Mouse (Mus musculus) neural tube, embryonic 13.5 days (tissue): ENCODE results near the gene Sars. TPM values are rescaled to one million over a fixed set of nuclear protein-coding genes. Genes with fewer than 3 reads are reported as not detected.
A peak's percentile ranks its signal among the peaks of the same experiment; 100 is the strongest.

Source experiments
- ATAC-seq: fragments of 200-750 bp; cut with Nextera tagmentation; 2 replicates; pipeline ENCODE4 v1.8.0; 2017; ENCODE audit warnings: low read depth, mild to moderate bottlenecking, moderate TSS enrichment, moderate library complexity
- H3K27ac ChIP-seq: fragments of 300-500 bp; sonication (generic); replicated peaks from 2 replicates; pipeline ENCODE4 v1.5.1; 2015; ENCODE audit warnings: moderate library complexity, mild to moderate bottlenecking, inconsistent platforms
- H3K27me3 ChIP-seq: fragments of 300-500 bp; sonication (generic); 2 replicates; pipeline ENCODE4 v1.6.1; 2015; ENCODE audit warnings: mild to moderate bottlenecking, inconsistent platforms
- H3K36me3 ChIP-seq: fragments of 300-500 bp; sonication (generic); 2 replicates; pipeline ENCODE4 v1.6.1; 2015; ENCODE audit warnings: mild to moderate bottlenecking, inconsistent platforms
- H3K4me1 ChIP-seq: fragments of 300-500 bp; sonication (generic); replicated peaks from 2 replicates; pipeline ENCODE4 v1.6.1; 2015; ENCODE audit warnings: inconsistent platforms
- H3K4me2 ChIP-seq: fragments of 300-500 bp; sonication (generic); 2 replicates; pipeline ENCODE4 v1.6.1; 2015; ENCODE audit warnings: inconsistent platforms, mild to moderate bottlenecking, moderate library complexity
- H3K4me3 ChIP-seq: fragments of 300-500 bp; sonication (generic); 2 replicates; pipeline ENCODE4 v1.5.1; 2015; ENCODE audit warnings: mild to moderate bottlenecking, inconsistent platforms
- H3K9ac ChIP-seq: fragments of 300-500 bp; sonication (generic); 2 replicates; pipeline ENCODE4 v1.6.1; 2015; ENCODE audit warnings: moderate library complexity, mild to moderate bottlenecking, inconsistent platforms
- H3K9me3 ChIP-seq: fragments of 300-500 bp; sonication (generic); 2 replicates; pipeline ENCODE4 v1.6.1; 2016; ENCODE audit warnings: inconsistent platforms
- WGBS: fragments of 180-500 bp; shearing (Covaris S2); methylation state at CpG from one replicate; pipeline ENCODE4 v1.1.7; 2015; 5-methylcytosine and 5-hydroxymethylcytosine counted together
- polyA plus RNA-seq: library from polyadenylated mRNA; unstranded; fragments of >200 nt; fragmentation: Nextera tagmentation; extraction: Ambion mirVana; gene quantifications from 2 replicates; pipeline ENCODE4 v1.2.1, GENCODE M21; 2015

The Sars gene
- polyA plus RNA-seq, 1 experiment from 2014 or later, result 210 TPM

DNA sequence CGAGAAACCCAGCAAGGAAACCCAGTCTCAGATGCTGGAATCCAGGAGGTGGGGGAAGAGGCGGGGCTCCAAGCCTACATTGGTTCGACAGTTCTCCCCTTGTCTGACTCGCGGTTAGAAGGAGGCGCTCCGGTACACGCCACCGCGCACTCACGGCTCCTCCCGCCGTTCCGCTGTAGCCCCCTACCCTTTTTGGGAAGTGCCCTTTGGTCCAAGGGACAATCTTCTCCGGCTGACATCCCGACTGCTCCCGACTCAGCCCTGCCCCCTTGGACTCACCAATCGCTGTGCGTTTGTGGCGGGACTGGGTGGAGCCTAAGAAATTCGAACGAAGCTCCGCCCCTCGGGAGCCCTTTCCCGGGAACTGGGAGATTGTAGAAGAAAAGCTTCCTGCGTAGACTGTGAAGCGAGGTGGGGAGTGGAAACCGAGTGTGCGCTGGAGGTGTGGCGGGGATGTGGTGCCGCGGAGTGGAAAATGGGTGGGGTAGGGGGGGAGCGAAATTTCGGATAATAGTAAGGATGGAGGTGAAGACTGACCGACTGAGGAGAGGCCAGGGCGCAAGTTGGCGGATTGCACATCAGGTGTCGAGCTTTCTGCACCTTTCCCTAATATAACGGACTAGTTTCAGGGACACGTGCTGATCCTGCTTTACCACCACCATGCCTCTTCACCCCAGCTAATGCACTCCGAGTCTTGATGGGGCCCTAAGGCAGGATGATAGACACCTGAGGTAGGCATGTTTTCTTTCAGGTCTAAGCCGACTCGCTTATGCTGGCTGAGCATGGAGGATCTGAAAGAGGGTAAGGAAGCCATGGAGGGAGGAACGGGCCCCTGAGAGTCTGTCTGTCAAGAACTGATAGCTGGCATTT lies 61.3 kb downstream of the Sars start, which contains the start of gene Psrc1:
Gene Psrc1 (plus strand): TSS at position 355 of the 870 bp plus-strand sequence.
- no peaks in the 10 kb centered on the region for H3K9me3 ChIP-seq

GRCm38 (mm10) chr3:108381945-108382875 lies 62.8 kb downstream of the Sars start:
- H3K4me3 ChIP-seq, result no peak overlapping the region
- no peaks in the 10 kb centered on the region for H3K36me3 ChIP-seq
- H3K4me2 ChIP-seq, result peak overlapping the region; percentile 66
- no peak overlapping the region for H3K9ac ChIP-seq
- no peaks in the 10 kb centered on the region for H3K9me3 ChIP-seq
- peaks cover 42% of the 10 kb centered on the region for H3K4me1 ChIP-seq
- no peaks in the 10 kb centered on the region for H3K27me3 ChIP-seq
- H3K27ac ChIP-seq, result no peak overlapping the region
- WGBS, result 75% methylated on average over 14 of the region's 14 CpGs
- ATAC-seq, result no peak

More for the DNA sequence above, 61.3 kb downstream of the Sars start, which contains the start of gene Psrc1:
- ATAC-seq, result peak; percentile 91
- H3K27me3 ChIP-seq, result no peaks in the 10 kb centered on the region
- peak within 1 kb of the TSS; percentile 66 for H3K9ac ChIP-seq
- no peaks in the 10 kb centered on the region for H3K36me3 ChIP-seq
- H3K4me3 ChIP-seq, result peak within 1 kb of the TSS; percentile 65
- H3K27ac ChIP-seq, result 0 out of 2 replicates have a peak within 1 kb of the TSS, but pooled peaks have one; percentile 42
- peaks cover 45% of the 10 kb centered on the region for H3K4me1 ChIP-seq
- H3K4me2 ChIP-seq, result peak within 1 kb of the TSS; percentile 66
- under 1% methylated on average over 44 of the region's 44 CpGs for WGBS

DNA sequence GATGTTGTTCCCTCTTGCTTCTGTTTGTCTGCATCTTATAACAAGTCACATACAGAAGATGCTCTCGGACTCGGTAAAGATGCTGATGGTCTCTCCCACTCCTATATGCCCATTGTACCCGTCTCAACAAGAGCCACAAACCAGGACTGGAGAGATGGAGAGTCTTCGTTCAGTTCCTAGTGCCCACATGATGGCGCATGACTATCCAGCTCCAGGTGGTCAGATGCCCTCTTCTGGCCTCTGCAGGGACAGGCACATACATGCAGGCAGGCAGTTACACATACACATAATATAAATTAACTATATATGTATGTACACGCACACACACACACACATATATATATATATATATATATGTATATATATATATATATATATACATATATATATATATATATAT lies 64.3 kb downstream of the Sars start:
- H3K4me1 ChIP-seq, result peaks cover 42% of the 10 kb centered on the region
- ATAC-seq, result no peak
- no peak overlapping the region for H3K4me3 ChIP-seq
- H3K9me3 ChIP-seq, result no peaks in the 10 kb centered on the region
- H3K36me3 ChIP-seq, result no peaks in the 10 kb centered on the region
- no peak overlapping the region for H3K9ac ChIP-seq
- no peak overlapping the region for H3K4me2 ChIP-seq
- H3K27me3 ChIP-seq, result no peaks in the 10 kb centered on the region
- no peak overlapping the region for H3K27ac ChIP-seq
- 77% methylated on average over 6 of the region's 6 CpGs for WGBS

DNA sequence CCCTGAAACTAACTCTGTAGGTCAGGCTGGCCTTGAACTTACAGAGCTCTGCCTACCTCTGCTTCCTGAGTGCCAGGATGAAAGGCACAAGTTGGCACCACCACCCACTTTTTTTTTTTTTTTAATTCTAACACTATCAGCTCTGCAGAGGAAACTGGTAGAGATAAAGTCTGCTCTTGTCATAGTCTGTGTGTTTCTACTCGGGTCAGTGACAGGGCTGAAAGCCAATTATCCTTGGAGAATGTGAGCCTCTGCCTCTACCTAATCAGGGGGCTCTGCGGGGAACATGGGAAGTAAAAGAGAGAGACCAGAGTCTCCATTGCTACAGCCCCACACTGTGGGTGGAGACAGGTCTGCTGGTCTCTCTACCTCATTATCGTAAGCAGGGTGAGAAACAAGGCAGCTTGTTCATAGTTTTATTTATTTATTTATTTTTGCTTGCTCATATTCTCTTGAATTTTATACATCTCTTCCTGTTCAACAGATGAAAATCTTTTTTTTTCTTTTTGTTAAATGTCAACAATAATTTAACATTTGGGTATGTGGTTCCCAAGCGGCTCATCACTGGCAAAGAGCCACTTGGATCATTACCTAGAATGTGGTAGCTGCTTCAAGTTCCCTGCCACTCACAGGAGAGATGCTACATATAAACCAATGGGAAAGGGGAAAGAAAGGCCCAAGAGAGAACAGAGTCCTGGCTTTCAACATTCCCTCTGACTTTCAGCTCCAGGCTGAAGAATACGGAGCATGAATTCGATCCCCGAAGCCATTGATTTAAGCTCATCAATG lies 65.9 kb downstream of the Sars start:
- Histone ChIP-seq H3K9ac (no peak overlapping the region), H3K9me3 (no peaks in the 10 kb centered on the region), H3K27me3 (no peaks in the 10 kb centered on the region), H3K4me1 (peaks cover 30% of the 10 kb centered on the region), H3K27ac (no peak overlapping the region), H3K4me3 (no peak overlapping the region), H3K36me3 (no peaks in the 10 kb centered on the region), H3K4me2 (no peak overlapping the region)
- 75% methylated on average over 7 of the region's 7 CpGs for WGBS
- no peak for ATAC-seq

Other genes with a start within 250 kb of the Sars start
- 3.9 and 4.3 TPM in 2 replicates for gene Cyb561d1, start 244.0 kb downstream of the Sars start, polyA plus RNA-seq
- 24.5 and 26.0 TPM in 2 replicates for gene Atxn7l2, start 234.3 kb downstream of the Sars start, polyA plus RNA-seq
- 0.14 and 0.71 TPM in 2 replicates for gene Sypl2, start 218.6 kb downstream of the Sars start, polyA plus RNA-seq
- gene Psma5, start 188.3 kb downstream of the Sars start, polyA plus RNA-seq, result 242 and 259 TPM in 2 replicates
- 19.4 and 20.4 TPM in 2 replicates for gene Sort1, start 161.1 kb downstream of the Sars start, polyA plus RNA-seq
- gene Mybphl, start 80.3 kb downstream of the Sars start, polyA plus RNA-seq, result not detected in 2 replicates
- 10.9 and 11.9 TPM in 2 replicates for gene Psrc1, start 61.4 kb downstream of the Sars start, polyA plus RNA-seq
- gene Celsr2, start 29.7 kb downstream of the Sars start, polyA plus RNA-seq, result 37.6 and 44.1 TPM in 2 replicates
- gene 1700013F07Rik, start 88.9 kb upstream of the Sars start, polyA plus RNA-seq, result 0.42 TPM in 1 of 2 replicates, not detected in the other
- 6.9 and 10.6 TPM in 2 replicates for gene 5330417C22Rik, start 91.3 kb upstream of the Sars start, polyA plus RNA-seq
- 57.2 and 58.4 TPM in 2 replicates for gene Tmem167b, start 117.3 kb upstream of the Sars start, polyA plus RNA-seq
- gene Taf13, start 126.5 kb upstream of the Sars start, polyA plus RNA-seq, result 71.4 and 76.0 TPM in 2 replicates
- gene Wdr47, start 146.1 kb upstream of the Sars start, polyA plus RNA-seq, result 78.2 and 85.0 TPM in 2 replicates
- gene Clcc1, start 208.7 kb upstream of the Sars start, polyA plus RNA-seq, result 41.8 and 47.4 TPM in 2 replicates